Mouse (Mus musculus): ENCODE results near the gene Exoc6b. TPM values are rescaled to one million over a fixed set of nuclear protein-coding genes. Genes with fewer than 3 reads are reported as not detected.

Exoc6b gene
- polyA plus RNA-seq, 1 experiment from 2014 or later: 30.2 TPM

GRCm38 (mm10) chr6:84589742-84590686 lies 479.3 kb downstream of the Exoc6b start:
- 4% methylated on average over 39 of the region's 39 CpGs for WGBS
- DNase-seq (ENCODE audit: low spot score): peak; percentile 89
- H3K9me3 ChIP-seq: no peaks in the 10 kb centered on the region
- peak overlapping the region; percentile 70 for H3K4me3 ChIP-seq
- peaks cover 79% of the 10 kb centered on the region for H3K27me3 ChIP-seq (ENCODE audit: insufficient read depth, poor library complexity, severe bottlenecking)
- H3K36me3 ChIP-seq: no peaks in the 10 kb centered on the region
- H3K4me1 ChIP-seq (replicated peaks): peaks cover 96% of the 10 kb centered on the region
- H3K27ac ChIP-seq: peak overlapping the region; percentile 90

- WGBS: under 1% methylated on average over 54 of the region's 54 CpGs
- peaks cover 96% of the 10 kb centered on the region for H3K4me1 ChIP-seq (replicated peaks)
- DNase-seq (ENCODE audit: low spot score): peak; percentile 72
- peaks cover 2% of the 10 kb centered on the region; the same call in 1 of the 2 replicates for H3K36me3 ChIP-seq
- H3K4me3 ChIP-seq: peak overlapping the region; percentile 70
- peak overlapping the region; percentile 90 for H3K27ac ChIP-seq
- H3K27me3 ChIP-seq (ENCODE audit: insufficient read depth, poor library complexity, severe bottlenecking): peaks cover 89% of the 10 kb centered on the region
- no peaks in the 10 kb centered on the region for H3K9me3 ChIP-seq
These were observed 480.2 kb downstream of the Exoc6b start for GRCm38 (mm10) chr6:84588895-84589652.

GRCm38 (mm10) chr6:84588221-84588894 lies 481.0 kb downstream of the Exoc6b start:
- under 1% methylated on average over 41 of the region's 41 CpGs for WGBS
- H3K27me3 ChIP-seq (ENCODE audit: insufficient read depth, poor library complexity, severe bottlenecking): peaks cover 93% of the 10 kb centered on the region
- H3K9me3 ChIP-seq: no peaks in the 10 kb centered on the region
- no peak for DNase-seq (ENCODE audit: low spot score)
- peak overlapping the region; percentile 90 for H3K27ac ChIP-seq
- peaks cover 96% of the 10 kb centered on the region for H3K4me1 ChIP-seq (replicated peaks)
- peak overlapping the region; percentile 70 for H3K4me3 ChIP-seq
- H3K36me3 ChIP-seq: peaks cover 9% of the 10 kb centered on the region

- WGBS: under 1% methylated on average over 51 of the region's 51 CpGs
- Histone ChIP-seq H3K9me3 (no peaks in the 10 kb centered on the region), H3K27ac (peak overlapping the region; percentile 90), H3K36me3 (peaks cover 17% of the 10 kb centered on the region), H3K4me3 (peak overlapping the region; percentile 70), H3K4me1 (replicated peaks) (peaks cover 97% of the 10 kb centered on the region), H3K27me3 (ENCODE audit: insufficient read depth, poor library complexity, severe bottlenecking) (peaks cover 94% of the 10 kb centered on the region)
- DNase-seq (ENCODE audit: low spot score): peak; percentile 73
These were observed 481.7 kb downstream of the Exoc6b start for GRCm38 (mm10) chr6:84587471-84588101.

- H3K4me1 ChIP-seq (replicated peaks): peaks cover 98% of the 10 kb centered on the region
- peak overlapping the region; percentile 90 for H3K27ac ChIP-seq
- H3K27me3 ChIP-seq (ENCODE audit: insufficient read depth, poor library complexity, severe bottlenecking): peaks cover 99% of the 10 kb centered on the region
- WGBS: under 1% methylated on average over 28 of the region's 28 CpGs
- no peaks in the 10 kb centered on the region for H3K9me3 ChIP-seq
- peaks cover 26% of the 10 kb centered on the region for H3K36me3 ChIP-seq
- H3K4me3 ChIP-seq: peak overlapping the region; percentile 70
- peak; percentile 30 for DNase-seq (ENCODE audit: low spot score)
These were observed 482.6 kb downstream of the Exoc6b start for GRCm38 (mm10) chr6:84586551-84587200.

- Histone ChIP-seq H3K4me1 (replicated peaks) (peaks cover 98% of the 10 kb centered on the region), H3K4me3 (peak overlapping the region; percentile 70), H3K9me3 (no peaks in the 10 kb centered on the region), H3K36me3 (peaks cover 35% of the 10 kb centered on the region), H3K27ac (peak overlapping the region; percentile 90), H3K27me3 (ENCODE audit: insufficient read depth, poor library complexity, severe bottlenecking) (peaks cover 99% of the 10 kb centered on the region)
- DNase-seq (ENCODE audit: low spot score): peak; percentile 46
- WGBS: under 1% methylated on average over 37 of the region's 37 CpGs
These were observed 483.5 kb downstream of the Exoc6b start for GRCm38 (mm10) chr6:84585686-84586300.

- Histone ChIP-seq H3K4me1 (replicated peaks) (peaks cover 99% of the 10 kb centered on the region), H3K27ac (peak overlapping the region; percentile 90), H3K36me3 (peaks cover 41% of the 10 kb centered on the region), H3K9me3 (no peaks in the 10 kb centered on the region), H3K4me3 (peak overlapping the region; percentile 70), H3K27me3 (ENCODE audit: insufficient read depth, poor library complexity, severe bottlenecking) (peaks cover 100% of the 10 kb centered on the region)
- under 1% methylated on average over 66 of the region's 66 CpGs for WGBS
- peak; percentile 55 for DNase-seq (ENCODE audit: low spot score)
These were observed 484.3 kb downstream of the Exoc6b start for GRCm38 (mm10) chr6:84584783-84585685.

GRCm38 (mm10) chr6:84583841-84584782 lies 485.2 kb downstream of the Exoc6b start:
- peaks cover 48% of the 10 kb centered on the region for H3K36me3 ChIP-seq
- peaks cover 97% of the 10 kb centered on the region for H3K4me1 ChIP-seq (replicated peaks)
- H3K27ac ChIP-seq: peak overlapping the region; percentile 90
- 1% methylated on average over 48 of the region's 48 CpGs for WGBS
- DNase-seq (ENCODE audit: low spot score): peak; percentile 59
- H3K4me3 ChIP-seq: peak overlapping the region; percentile 70
- no peaks in the 10 kb centered on the region for H3K9me3 ChIP-seq
- H3K27me3 ChIP-seq (ENCODE audit: insufficient read depth, poor library complexity, severe bottlenecking): peaks cover 100% of the 10 kb centered on the region

GRCm38 (mm10) chr6:84583371-84583770 lies 485.9 kb downstream of the Exoc6b start:
- Histone ChIP-seq H3K27ac (peak overlapping the region; percentile 90), H3K4me1 (replicated peaks) (peaks cover 96% of the 10 kb centered on the region)

GRCm38 (mm10) chr6:84582826-84583225 lies 486.5 kb downstream of the Exoc6b start:
- WGBS: 9% methylated on average over 5 of the region's 5 CpGs
- Histone ChIP-seq H3K36me3 (peaks cover 54% of the 10 kb centered on the region), H3K27ac (peak overlapping the region; percentile 90), H3K27me3 (ENCODE audit: insufficient read depth, poor library complexity, severe bottlenecking) (peaks cover 99% of the 10 kb centered on the region), H3K4me1 (replicated peaks) (peaks cover 96% of the 10 kb centered on the region), H3K4me3 (peak overlapping the region; percentile 70), H3K9me3 (no peaks in the 10 kb centered on the region)
- DNase-seq (ENCODE audit: low spot score): peak; percentile 10

More at GRCm38 (mm10) chr6:84583371-84583770, 485.9 kb downstream of the Exoc6b start:
- Histone ChIP-seq H3K27me3 (ENCODE audit: insufficient read depth, poor library complexity, severe bottlenecking) (peaks cover 100% of the 10 kb centered on the region), H3K4me3 (peak overlapping the region; percentile 70), H3K36me3 (peaks cover 53% of the 10 kb centered on the region), H3K9me3 (no peaks in the 10 kb centered on the region)
- WGBS: under 1% methylated on average over 26 of the region's 26 CpGs
- peak; percentile 74 for DNase-seq (ENCODE audit: low spot score)

All from hindbrain, embryonic 10.5 days (tissue).